Mouse (Mus musculus) layer of hippocampus, postnatal 36 days (tissue): Measurements from ENCODE around the gene Nsd2. TPM values are rescaled to one million over a fixed set of nuclear protein-coding genes. Genes with fewer than 3 reads are reported as not detected.

Experiments
- DNase-seq, 2 experiments: peaks; one replicate each; pipeline ENCODE4 v3.0.0; 2022
- total RNA-seq, 2 experiments: library from RNA; stranded (reverse); gene quantifications; 2 replicates each; pipeline ENCODE4 v1.2.3; 2021

The Nsd2 gene
- total RNA-seq, result 100 to 1,000 TPM; 125 to 135 TPM

- DNase-seq, result peak; percentile 88 to 89
Observed at GRCm38 (mm10) chr5:33819876-33820732, at the start of gene Nsd2. TSS of gene Nsd2 (plus strand) at chr5:33820725.

- no peak for DNase-seq
Observed at GRCm38 (mm10) chr5:33777195-33777594, 43.3 kb upstream of the Nsd2 start.

- no peak for DNase-seq
Observed at GRCm38 (mm10) chr5:33781964-33782344, 38.6 kb upstream of the Nsd2 start.

GRCm38 (mm10) chr5:33782345-33782998, 38.1 kb upstream of the Nsd2 start, which contains the start of gene Letm1:
TSS of gene Letm1 (minus strand) at chr5:33782817.
- DNase-seq, result peak; percentile 94 to 96

GRCm38 (mm10) chr5:33782999-33783390, 37.5 kb upstream of the Nsd2 start:
- DNase-seq, result no peak

GRCm38 (mm10) chr5:33791912-33792643, 28.4 kb upstream of the Nsd2 start:
- no peak for DNase-seq

GRCm38 (mm10) chr5:33803337-33803736, 17.2 kb upstream of the Nsd2 start:
- no peak for DNase-seq

GRCm38 (mm10) chr5:33811519-33811918, 9.0 kb upstream of the Nsd2 start:
- no peak for DNase-seq

GRCm38 (mm10) chr5:33816008-33816725, 4.4 kb upstream of the Nsd2 start:
- DNase-seq, result no peak

GRCm38 (mm10) chr5:33818104-33818503, 2.4 kb upstream of the Nsd2 start:
- DNase-seq, result no peak

GRCm38 (mm10) chr5:33819141-33819875, 1.2 kb upstream of the Nsd2 start:
- DNase-seq, result peak; percentile 8 to 13

GRCm38 (mm10) chr5:33820733-33821621, 452 bp downstream of the Nsd2 start:
- peak; percentile 20 to 31 for DNase-seq

GRCm38 (mm10) chr5:33821901-33822427, 1.4 kb downstream of the Nsd2 start:
- DNase-seq, result no peak

- DNase-seq, result no peak
Observed at GRCm38 (mm10) chr5:33822456-33822855, 1.9 kb downstream of the Nsd2 start.

GRCm38 (mm10) chr5:33826001-33826400, 5.5 kb downstream of the Nsd2 start:
- DNase-seq, result no peak

GRCm38 (mm10) chr5:33828107-33828506, 7.6 kb downstream of the Nsd2 start:
- DNase-seq, result no peak

- DNase-seq, result no peak
Observed at GRCm38 (mm10) chr5:33829958-33830357, 9.4 kb downstream of the Nsd2 start.

- no peak for DNase-seq
Observed at GRCm38 (mm10) chr5:33830832-33831231, 10.3 kb downstream of the Nsd2 start.

- no peak for DNase-seq
Observed at GRCm38 (mm10) chr5:33841331-33841730, 20.8 kb downstream of the Nsd2 start.

- DNase-seq, result no peak
Observed at GRCm38 (mm10) chr5:33842549-33842948, 22.0 kb downstream of the Nsd2 start.
